Mouse (Mus musculus): Measurements from ENCODE around the gene Iqcn. TPM values are rescaled to one million over a fixed set of nuclear protein-coding genes. Genes with fewer than 3 reads are reported as not detected.

The Iqcn gene
- total RNA-seq, 2 experiments from 2014 or later: 0.19 TPM; not detected in 1

DNA sequence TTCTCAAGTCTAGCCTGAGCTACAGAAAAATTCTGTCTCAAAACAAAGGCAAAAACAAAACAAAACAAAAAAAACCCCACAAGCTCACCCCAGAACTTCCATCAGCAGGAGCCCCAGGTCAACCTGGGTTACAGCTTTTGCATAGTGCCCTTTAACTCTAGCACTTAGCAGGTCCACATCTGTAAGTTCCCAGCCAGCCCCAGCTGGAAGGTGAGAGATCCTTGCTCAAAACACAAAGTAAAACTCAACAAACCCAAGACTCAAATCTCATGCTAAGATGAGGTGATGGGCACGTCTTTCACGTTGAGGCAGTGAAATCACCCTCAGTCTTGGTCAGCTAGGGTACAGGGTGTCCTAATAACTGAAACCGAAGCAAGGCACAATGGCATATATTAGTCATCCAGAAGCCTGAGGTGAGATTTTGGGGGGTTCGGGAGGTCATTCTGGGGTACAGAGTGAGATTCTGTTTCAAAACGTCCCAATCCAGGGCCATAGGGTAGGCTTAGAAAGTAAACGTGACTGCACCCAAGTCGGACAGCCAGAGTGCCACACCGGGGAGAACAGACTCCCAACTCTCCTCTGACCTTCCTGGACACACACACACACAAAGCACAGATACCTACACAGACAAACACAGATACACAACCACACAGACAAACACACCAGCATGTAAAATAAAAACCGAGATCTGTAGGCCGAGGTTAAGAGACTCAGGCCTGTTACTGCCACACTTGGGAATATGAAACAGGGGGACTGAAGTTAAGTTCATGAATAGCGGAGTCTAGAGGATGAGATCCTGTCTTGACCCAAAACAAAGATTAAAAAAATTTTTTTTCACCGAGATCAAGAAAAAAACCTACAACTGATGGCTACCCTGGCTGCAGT lies 5.6 kb upstream of the Iqcn start:
- DNase-seq (ENCODE audit: extremely low spot score in 1 of 2, low spot score in 2 of 2): no peak
- intact Hi-C loops (cut with DNase I): no loop called here

DNA sequence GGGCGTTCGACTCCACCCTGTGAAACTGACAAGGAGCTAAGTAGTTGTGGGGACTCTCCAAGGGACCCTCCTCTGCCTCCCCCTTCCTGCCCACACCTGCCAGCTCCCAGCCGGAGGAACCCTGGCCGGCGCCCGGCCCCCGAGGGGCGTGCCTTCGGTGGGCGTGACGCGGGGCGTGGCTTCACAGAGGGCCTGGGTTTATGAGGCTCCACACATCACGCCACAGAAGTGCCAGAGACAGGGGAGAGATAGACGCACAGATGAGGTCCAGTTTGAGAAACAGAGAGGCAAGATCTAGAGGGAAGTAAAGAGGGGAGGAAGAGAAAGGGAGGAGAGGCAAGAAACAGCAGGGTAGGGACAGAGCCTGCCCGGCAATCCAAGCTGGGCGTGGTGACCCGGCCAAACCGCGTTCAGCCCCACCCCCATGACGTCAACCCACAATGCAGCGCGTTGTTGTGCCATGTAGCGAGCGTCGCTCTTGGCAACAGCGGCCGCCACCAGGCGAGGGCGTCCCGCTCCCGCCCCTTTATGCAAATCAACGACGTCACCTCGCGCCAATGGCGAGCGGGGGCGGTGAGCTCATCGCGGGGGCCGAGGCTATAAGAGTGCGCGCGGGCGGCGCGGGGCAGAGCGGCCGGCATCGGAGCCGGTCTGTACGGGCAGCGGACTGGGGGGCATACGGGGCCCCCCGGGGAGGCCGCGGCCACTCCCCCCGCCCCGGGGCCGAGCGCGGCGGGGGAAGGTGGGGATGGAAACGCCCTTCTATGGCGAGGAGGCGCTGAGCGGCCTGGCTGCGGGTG lies 4.7 kb upstream of the Iqcn start, which contains the start of gene Jund:
Gene Jund (plus strand): TSS at position 640 of the 800 bp plus-strand sequence.
- intact Hi-C loops (cut with DNase I): no loop called here
- peak; percentile 98 to 100 for DNase-seq (ENCODE audit: extremely low spot score in 1 of 2, low spot score in 2 of 2)

DNA sequence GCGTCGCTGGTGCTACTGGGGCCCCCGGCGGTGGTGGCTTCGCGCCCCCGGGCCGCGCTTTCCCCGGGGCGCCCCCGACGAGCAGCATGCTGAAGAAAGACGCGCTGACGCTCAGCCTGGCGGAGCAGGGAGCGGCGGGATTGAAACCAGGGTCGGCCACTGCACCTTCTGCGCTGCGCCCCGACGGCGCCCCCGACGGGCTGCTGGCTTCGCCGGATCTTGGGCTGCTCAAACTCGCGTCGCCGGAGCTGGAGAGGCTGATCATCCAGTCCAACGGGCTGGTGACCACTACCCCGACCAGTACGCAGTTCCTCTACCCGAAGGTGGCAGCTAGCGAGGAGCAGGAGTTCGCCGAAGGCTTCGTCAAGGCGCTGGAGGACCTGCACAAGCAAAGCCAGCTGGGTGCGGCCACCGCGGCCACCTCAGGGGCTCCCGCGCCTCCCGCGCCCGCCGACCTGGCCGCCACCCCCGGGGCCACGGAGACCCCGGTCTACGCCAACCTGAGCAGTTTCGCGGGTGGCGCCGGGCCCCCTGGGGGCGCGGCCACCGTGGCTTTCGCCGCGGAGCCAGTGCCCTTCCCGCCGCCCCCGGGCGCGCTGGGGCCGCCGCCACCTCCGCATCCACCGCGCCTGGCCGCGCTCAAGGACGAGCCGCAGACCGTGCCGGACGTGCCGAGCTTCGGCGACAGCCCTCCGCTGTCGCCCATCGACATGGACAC lies 4.0 kb upstream of the Iqcn start:
- DNase-seq (ENCODE audit: extremely low spot score in 1 of 2, low spot score in 2 of 2): peak; percentile 53 to 78
- intact Hi-C loops (cut with DNase I): no loop called here

DNA sequence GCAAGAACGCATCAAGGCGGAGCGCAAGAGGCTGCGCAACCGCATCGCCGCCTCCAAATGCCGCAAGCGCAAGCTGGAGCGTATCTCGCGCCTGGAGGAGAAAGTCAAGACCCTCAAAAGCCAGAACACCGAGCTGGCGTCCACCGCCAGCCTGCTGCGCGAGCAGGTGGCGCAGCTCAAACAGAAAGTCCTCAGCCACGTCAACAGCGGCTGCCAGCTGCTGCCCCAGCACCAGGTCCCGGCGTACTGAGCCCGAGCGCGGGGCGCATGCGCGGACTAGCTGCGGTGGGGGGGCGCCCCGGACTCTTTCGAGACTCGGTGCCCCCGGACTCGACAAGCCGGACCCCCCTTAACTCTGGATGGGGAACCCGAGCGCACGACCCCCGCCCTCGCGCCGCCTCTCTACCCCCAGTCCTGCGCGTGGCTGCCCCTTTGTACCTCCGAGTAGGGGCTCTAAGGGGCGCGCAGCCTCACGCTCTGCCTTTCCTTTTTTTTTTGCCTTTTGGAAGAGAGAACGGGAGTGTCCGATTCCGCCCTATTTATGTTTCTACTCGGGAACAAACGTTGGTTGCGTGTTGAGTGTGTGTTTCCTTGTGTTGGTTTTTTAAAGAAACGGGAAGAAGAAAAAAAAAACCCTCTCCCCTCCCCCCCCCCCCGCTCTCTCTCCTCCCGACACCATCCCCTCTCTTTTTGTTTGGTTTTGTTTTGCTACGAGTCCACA lies 3.3 kb upstream of the Iqcn start:
- DNase-seq (ENCODE audit: extremely low spot score in 1 of 2, low spot score in 2 of 2): peak; percentile 75 to 89
- intact Hi-C loops (cut with DNase I): loop anchor here (1.0 kb wide), 1 partner anchor 27 kb away; the partner anchor contains the start of gene Lsm4

DNA sequence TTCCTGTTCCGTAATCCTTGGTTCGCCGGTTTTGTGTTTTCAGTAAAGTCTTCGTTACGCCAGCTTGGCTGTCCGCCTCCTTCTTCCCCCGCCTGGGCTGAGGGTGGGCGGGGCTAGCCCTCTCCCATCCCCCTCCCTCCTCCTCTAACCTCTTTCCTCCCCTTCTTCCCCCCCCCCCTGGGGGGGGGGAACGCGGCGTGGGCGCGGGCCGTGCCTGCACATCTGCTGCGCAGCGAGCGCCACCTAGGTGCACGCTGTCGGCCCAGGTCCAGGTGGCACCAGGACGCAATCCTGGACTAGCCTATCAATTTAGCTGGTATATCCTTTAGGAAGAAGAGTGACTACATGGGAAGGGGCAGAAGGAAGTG lies 2.7 kb upstream of the Iqcn start:
- intact Hi-C loops (cut with DNase I): loop anchor here (1.0 kb wide), 1 partner anchor 27 kb away; the partner anchor contains the start of gene Lsm4
- DNase-seq (ENCODE audit: extremely low spot score in 1 of 2, low spot score in 2 of 2): peak; percentile 80 to 93

DNA sequence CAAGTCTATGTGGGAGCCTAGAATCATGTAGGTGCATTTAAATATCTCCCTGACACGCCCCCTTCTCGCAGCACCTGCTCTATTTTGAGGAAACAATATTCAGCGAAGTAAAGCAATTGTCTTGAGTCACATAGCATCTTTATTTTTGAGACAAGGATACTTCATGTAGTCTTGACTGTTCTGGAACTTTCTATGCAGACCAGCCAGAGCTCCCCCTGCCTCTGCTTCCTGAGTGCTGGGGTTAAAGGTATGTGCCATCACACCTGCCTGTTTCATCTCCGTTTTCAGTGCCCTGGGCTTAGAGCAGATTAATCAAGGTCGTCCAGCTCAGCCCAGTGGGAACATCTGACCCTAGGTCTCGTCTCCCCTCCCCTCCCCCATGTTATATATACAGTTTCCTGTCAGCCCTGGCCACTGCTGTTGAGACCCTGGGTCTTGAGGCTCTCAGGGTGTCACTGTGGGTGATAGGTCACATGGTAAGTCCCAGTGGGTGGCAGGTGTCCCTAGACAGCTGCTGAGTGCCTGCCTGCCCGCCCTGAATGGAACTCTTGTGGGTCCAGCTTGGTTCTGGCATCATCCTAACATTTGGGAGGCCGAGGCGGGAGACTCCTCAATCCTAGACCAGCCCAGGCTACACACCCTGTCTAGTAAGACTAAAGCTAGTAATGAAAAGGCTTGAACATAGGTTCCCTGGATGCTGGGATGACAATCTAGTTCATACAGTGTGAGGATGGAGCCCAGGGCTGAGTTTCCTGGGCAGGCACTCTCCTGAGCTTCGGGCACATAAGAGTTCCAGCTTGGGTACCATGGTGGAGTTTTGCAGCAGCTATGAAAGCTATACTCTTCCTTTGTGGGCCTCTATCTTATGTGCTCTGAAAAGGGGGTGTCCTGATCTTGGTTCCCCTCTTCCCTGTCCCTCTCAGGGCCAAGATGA lies 1.9 kb upstream of the Iqcn start:
- intact Hi-C loops (cut with DNase I): no loop called here
- DNase-seq (ENCODE audit: extremely low spot score in 1 of 2, low spot score in 2 of 2): no peak

DNA sequence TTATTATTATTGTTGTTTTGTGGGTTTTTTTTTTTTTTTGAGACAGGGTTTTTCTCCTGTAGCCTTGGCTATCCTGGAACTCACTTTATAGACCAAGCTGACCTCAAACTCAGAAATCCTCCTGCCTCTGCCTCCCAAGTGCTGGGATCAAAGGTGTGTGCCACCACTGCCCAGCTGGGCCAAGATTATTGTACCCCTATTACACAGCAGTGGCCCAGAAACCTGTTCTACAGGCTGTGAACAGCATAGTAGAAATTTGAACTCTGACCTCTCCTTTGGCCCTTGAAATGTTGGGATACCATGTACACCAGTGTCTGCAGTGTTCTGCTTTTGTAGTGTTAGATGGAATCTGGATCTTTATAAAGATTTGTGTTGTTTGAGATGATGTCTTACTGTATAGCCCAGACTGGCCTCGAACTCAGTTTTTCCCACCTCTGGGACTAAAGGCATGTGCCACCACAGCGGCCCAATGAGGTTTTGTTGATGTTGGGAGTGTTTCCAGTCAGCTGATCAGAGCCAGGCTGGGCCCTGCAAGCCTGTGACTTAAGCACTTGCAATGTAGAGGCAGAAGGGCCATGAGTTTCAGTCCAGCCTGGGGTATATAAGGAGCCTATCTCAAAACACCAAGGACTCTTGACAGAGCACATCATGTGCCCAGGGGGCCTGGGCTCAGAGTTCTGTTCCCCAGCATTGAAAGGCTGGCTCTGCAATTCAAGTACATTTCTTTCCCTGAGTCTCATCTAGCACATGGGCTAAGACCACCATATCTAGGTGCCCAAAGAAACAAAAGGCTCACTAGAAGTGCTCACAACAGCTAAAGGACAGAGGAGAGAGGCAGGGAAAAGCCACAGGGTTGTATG lies 1.0 kb upstream of the Iqcn start:
- DNase-seq (ENCODE audit: extremely low spot score in 1 of 2, low spot score in 2 of 2): no peak
- intact Hi-C loops (cut with DNase I): no loop called here

DNA sequence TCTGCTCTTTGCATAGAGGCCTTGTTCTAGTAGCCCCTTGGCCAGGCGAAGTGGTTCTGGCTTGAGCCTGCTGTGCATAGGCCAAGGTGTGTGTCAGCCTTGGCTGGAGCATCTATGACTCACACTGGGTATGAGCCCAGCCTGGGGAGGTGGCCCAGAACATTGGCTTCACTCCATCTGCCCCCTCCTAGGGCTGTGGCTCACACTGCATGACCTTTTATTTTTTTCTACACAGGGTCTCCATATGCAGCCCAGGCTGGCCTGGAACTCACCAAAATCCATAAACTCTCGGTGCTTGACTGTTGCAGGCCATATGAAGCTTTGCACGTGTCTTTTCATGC lies 445 bp upstream of the Iqcn start:
- no peak for DNase-seq (ENCODE audit: extremely low spot score in 1 of 2, low spot score in 2 of 2)
- intact Hi-C loops (cut with DNase I): no loop called here

DNA sequence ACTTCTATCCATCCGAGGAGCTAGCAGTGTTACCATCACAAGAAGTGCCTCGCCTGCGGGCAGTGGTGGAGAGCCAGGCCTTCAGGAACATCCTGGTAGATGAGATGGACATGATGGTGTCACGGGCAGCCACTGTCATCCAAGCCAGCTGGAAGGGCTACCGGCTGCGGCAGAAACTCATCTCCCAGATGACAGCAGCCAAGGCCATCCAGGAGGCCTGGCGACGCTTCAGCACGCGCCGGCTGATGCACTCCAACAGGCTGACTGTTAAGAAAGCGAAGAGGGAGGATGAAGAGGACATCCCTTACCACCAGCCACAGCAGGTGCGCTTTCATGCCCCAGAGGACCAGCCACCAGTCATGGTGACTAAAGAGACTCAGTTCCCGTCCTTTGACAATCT lies 5.0 kb downstream of the Iqcn start:
- no peak for DNase-seq (ENCODE audit: extremely low spot score in 1 of 2, low spot score in 2 of 2)
- intact Hi-C loops (cut with DNase I): no loop called here

DNA sequence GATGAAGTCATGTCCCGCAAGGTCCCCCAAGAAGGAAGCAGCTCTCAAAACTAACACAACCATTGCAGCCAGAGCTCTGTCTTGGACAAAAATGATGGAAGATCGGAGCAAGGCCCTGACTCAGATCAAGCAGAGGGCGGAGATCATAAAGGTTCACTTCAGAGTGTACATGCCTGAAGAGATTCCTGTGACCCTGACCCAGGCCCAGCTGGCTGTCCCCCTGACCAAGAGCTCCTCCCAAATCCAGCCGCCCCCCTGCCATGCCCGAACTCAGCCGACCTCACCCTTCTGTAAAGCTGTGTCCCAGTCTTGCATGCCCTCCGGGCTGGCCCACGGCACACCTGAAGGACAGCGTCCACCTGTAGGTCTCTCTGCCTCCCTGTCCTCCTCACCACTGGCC lies 6.5 kb downstream of the Iqcn start:
- no peak for DNase-seq (ENCODE audit: extremely low spot score in 1 of 2, low spot score in 2 of 2)
- intact Hi-C loops (cut with DNase I): no loop called here

DNA sequence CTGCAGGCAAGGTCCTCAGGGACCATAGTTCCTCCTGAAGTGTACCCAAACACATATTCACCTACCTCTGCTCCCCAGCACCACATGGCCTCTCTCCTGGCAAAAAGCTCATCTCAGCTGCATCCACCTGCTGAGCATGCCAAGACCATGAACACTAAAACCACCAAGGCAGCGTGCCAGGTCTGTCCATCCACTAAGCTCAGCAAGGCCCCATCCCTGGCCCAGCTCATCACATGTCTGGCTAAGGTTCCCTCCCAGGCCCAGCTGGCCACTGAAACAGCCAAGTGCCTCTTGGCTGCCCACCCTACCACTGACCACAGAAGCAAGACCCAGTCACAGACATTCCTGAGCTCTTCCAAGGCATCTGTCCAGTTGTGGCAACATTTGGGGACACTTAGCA lies 7.0 kb downstream of the Iqcn start:
- DNase-seq (ENCODE audit: extremely low spot score in 1 of 2, low spot score in 2 of 2): no peak
- intact Hi-C loops (cut with DNase I): no loop called here

DNA sequence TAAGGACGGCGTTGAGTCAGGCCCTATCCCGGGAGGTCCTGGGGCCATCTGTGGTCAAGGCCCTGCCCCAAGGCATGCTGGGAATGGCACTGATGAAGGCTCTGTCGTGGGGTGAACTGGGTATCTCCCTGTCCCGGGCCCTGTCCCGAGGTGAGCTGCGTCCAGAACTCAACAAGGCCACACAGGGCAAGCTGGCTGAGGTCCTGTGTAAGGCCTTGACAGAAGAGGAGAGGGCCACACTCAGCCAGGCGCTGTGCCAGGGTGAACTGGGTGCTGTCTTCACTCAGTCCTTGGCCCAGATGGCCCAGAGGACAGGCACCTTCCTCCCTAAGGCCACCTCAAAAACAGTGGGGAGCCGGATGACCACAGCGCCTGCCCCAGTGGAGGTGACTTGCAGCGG lies 7.8 kb downstream of the Iqcn start:
- no peak for DNase-seq (ENCODE audit: extremely low spot score in 1 of 2, low spot score in 2 of 2)
- intact Hi-C loops (cut with DNase I): no loop called here

DNA sequence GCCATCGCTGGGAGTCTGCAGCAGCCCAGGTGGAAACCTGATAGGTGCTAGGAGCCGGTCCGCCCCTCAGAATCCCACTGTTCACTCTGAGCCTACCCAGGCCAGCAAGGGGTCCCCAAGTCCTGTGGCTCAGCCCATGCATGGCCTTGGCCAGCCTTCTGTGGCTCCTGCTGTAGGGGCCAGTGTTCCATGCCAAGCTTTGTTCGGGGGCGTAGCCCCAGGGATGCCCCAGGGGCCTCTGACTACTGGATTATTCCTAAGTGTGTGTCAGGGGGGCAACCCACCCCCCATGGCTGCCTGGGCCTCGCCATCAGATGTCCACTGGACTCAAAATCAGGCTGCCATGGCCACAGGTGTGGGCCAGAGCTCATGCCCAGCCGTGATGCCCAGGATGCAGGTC lies 10.7 kb downstream of the Iqcn start:
- intact Hi-C loops (cut with DNase I): no loop called here
- peak in 1 of 2 experiments; percentile 22 for DNase-seq (ENCODE audit: extremely low spot score in 1 of 2, low spot score in 2 of 2)

DNA sequence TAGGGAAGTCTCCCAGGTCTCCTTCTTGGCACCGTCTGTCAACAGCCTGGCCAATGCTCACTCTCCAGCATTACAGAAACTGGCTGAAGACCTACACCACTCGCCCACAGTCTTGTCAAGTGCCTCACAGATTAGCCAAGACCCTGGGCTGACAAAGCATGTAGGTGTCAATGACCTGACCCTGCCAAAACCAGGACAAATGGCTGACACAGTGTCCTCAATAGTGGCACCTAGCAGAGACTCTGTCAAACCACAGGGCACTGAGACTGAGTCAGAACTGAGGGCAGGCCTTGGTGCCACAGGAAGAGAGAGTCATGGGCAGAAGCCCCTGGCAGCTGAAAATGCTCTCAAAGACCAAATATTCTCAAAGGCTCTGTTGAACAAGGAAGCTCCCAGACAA lies 11.8 kb downstream of the Iqcn start:
- peak in 1 of 2 experiments; percentile 14 for DNase-seq (ENCODE audit: extremely low spot score in 1 of 2, low spot score in 2 of 2)
- intact Hi-C loops (cut with DNase I): no loop called here

DNA sequence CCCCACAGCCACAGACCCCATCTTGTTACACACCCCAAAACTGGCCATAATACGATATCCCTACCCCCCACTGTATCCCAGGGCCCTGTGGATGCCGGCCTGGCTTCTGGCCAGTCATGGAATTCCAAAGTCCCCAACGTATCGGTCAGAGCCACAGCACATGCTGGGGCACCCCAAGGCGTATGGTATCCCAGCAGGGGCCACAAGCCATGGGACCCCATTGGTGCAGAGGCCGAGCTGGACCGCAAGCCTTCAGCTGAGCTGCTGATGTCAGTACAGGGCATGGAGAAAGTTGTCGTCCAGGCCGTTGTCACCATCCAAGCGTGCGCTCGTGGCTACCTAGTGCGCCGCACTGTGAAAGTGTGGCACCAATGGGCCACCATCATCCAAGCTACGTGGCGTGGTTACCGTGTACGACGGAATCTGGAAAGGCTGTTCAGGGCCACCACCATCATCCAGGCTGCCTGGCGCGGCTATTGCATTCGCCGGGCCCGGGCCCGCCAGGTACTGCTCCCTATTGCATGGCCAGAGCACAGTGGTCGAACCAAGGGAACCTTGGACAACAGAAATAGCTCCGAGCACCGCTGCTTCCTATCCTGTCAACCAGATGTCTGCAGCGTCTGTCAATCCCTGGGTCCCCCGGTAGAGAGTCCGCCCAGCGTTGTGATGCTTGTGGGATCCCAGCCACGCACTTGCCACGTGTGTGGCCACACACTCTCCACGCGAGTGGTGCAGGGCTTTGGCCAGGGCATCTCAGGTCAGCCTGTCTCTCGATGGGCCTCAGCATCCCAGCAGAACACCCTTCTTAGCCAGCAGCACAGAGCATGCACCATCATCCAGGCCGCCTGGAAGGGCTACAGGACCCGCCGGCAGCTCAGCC lies 13.5 kb downstream of the Iqcn start:
- peak in 1 of 2 experiments; percentile 26 for DNase-seq (ENCODE audit: extremely low spot score in 1 of 2, low spot score in 2 of 2)
- intact Hi-C loops (cut with DNase I): no loop called here

DNA sequence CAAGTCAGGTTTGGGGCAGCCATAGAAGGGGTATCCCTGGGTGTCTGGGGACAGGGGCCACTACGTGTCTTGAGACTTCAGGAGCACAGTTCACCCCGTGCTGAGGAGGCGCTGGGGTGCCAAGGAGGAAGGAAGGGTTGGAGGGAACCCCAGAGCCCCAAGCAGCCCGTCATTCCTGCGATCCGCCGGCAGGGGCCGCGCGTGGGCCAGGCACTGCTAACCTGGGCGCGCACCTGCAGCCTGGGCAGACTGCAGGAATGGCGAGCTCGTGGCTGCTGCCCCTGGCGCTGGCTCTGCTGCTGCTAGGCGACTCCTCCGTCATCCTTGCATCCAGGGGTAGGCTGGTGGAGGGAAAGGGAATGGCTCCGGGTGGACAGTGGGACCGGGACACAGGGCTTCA lies 15.0 kb downstream of the Iqcn start, which contains the start of gene Gm3336:
Gene Gm3336 (plus strand): TSS at position 247 of the 400 bp plus-strand sequence.
- DNase-seq (ENCODE audit: extremely low spot score in 1 of 2, low spot score in 2 of 2): peak in 1 of 2 experiments; percentile 61
- intact Hi-C loops (cut with DNase I): no loop called here

Measured in left cerebral cortex, postnatal 10 days (tissue).